In genomic region chr11:55184733-55185291, GRCm38 (mm10) we compare ENCODE assay signal across 8 mouse cellular contexts. TPM values are rescaled to one million over a fixed set of nuclear protein-coding genes. Genes with fewer than 3 reads are reported as not detected.
A peak's percentile ranks its signal among the peaks of the same experiment; 100 is the strongest.
DNase-seq lines count a peak whose midpoint lies in the region; ATAC-seq lines count a peak whose summit lies in the region.
"Had no signal": no experiment of that assay in that cellular context is flagged by ENCODE, and none has a peak within 500 bp of the region (broad histone marks: within the 10 kb centered on the region; RNA-seq: fewer than 3 reads in every experiment).

Slc36a2 (minus strand) TSS chr11:55185077.

- peak within 1 kb of the TSS; percentile 46 for H3K4me2 ChIP-seq in liver, embryonic 13.5 days
- no peak within 1 kb of the TSS for H3K4me2 ChIP-seq in hindbrain, embryonic 14.5 days (replicated peaks)
- no peak within 1 kb of the TSS for H3K4me2 ChIP-seq in midbrain, embryonic 11.5 days

- 38% methylated on average over 10 of the region's 10 CpGs for WGBS in liver, embryonic 13.5 days (ENCODE audit: insufficient replicate concordance)
- 28% methylated on average over 10 of the region's 10 CpGs for WGBS in hindbrain, embryonic 14.5 days
- WGBS in midbrain, embryonic 11.5 days, result 27% methylated on average over 10 of the region's 10 CpGs

- H3K9ac ChIP-seq in liver, embryonic 13.5 days, result 0 out of 2 replicates have a peak within 1 kb of the TSS, but pooled peaks have one; percentile 17
- no peak within 1 kb of the TSS for H3K9ac ChIP-seq in hindbrain, embryonic 14.5 days
- no peak within 1 kb of the TSS for H3K9ac ChIP-seq in midbrain, embryonic 11.5 days (ENCODE audit: low read length)

- H3K9me3 ChIP-seq in liver, embryonic 13.5 days (replicated peaks), result no peaks in the 10 kb centered on the region
- H3K9me3 ChIP-seq in hindbrain, embryonic 14.5 days (ENCODE audit: control insufficient read depth, low read length), result no peaks in the 10 kb centered on the region
- H3K9me3 ChIP-seq in midbrain, embryonic 11.5 days (ENCODE audit: control insufficient read depth, low read length), result no peaks in the 10 kb centered on the region

- DNase-seq in urinary bladder, postnatal 25 days (ENCODE audit: low spot score), result peak; percentile 21
- no peak for DNase-seq in urinary bladder, postnatal 4 days (ENCODE audit: low spot score in 2 of 2)
- DNase-seq in cerebellum, adult 9-10 months, result peak; percentile 89
- no peak for DNase-seq in liver, embryonic 13.5 days
- DNase-seq in hindbrain, embryonic 14.5 days (ENCODE audit: low spot score), result no peak
- no peak for DNase-seq in midbrain, embryonic 11.5 days (ENCODE audit: low spot score, missing footprints)
- DNase-seq in gastrocnemius, postnatal 25 days, result no peak
- DNase-seq: thymus, postnatal 4 days had no signal

- no peaks in the 10 kb centered on the region for H3K36me3 ChIP-seq in liver, embryonic 13.5 days
- no peaks in the 10 kb centered on the region for H3K36me3 ChIP-seq in hindbrain, embryonic 14.5 days (replicated peaks; ENCODE audit: control insufficient read depth, insufficient read depth)
- H3K36me3 ChIP-seq in midbrain, embryonic 11.5 days (ENCODE audit: control insufficient read depth, insufficient read depth, low read length), result no peaks in the 10 kb centered on the region

- H3K27ac ChIP-seq in liver, embryonic 13.5 days, result no peak within 1 kb of the TSS
- H3K27ac ChIP-seq in hindbrain, embryonic 14.5 days, result no peak within 1 kb of the TSS
- H3K27ac ChIP-seq in midbrain, embryonic 11.5 days (ENCODE audit: low read depth, low read length), result no peak within 1 kb of the TSS

- H3K4me1 ChIP-seq in liver, embryonic 13.5 days (replicated peaks), result peaks cover 12% of the 10 kb centered on the region
- no peaks in the 10 kb centered on the region for H3K4me1 ChIP-seq in hindbrain, embryonic 14.5 days (replicated peaks; ENCODE audit: control insufficient read depth, insufficient read depth, low read length)
- H3K4me1 ChIP-seq in midbrain, embryonic 11.5 days (ENCODE audit: control insufficient read depth, insufficient read depth, low read length), result no peaks in the 10 kb centered on the region

- peak within 1 kb of the TSS; percentile 38 for H3K4me3 ChIP-seq in liver, embryonic 13.5 days (replicated peaks)
- no peak within 1 kb of the TSS for H3K4me3 ChIP-seq in hindbrain, embryonic 14.5 days (replicated peaks; ENCODE audit: low read length)
- H3K4me3 ChIP-seq in midbrain, embryonic 11.5 days (ENCODE audit: low read depth, low read length), result no peak within 1 kb of the TSS

- ATAC-seq in liver, embryonic 13.5 days (ENCODE audit: low read depth), result peak; percentile 18; the same call in 1 of the 2 replicates
- ATAC-seq in hindbrain, embryonic 14.5 days (ENCODE audit: low FRiP score), result no peak
- ATAC-seq in midbrain, embryonic 11.5 days (ENCODE audit: low FRiP score), result no peak

- H3K27me3 ChIP-seq in liver, embryonic 13.5 days, result no peaks in the 10 kb centered on the region
- H3K27me3 ChIP-seq in hindbrain, embryonic 14.5 days (ENCODE audit: control insufficient read depth, insufficient read depth, low read length), result no peaks in the 10 kb centered on the region
- H3K27me3 ChIP-seq in midbrain, embryonic 11.5 days (ENCODE audit: control insufficient read depth, insufficient read depth, low read length), result no peaks in the 10 kb centered on the region

RNA-seq across cellular contexts. Expression of gene Slc36a2, which starts in this region (rescaled TPM):
- polyA plus RNA-seq in liver, embryonic 13.5 days (2015; fragmentation: Nextera tagmentation; extraction: Ambion mirVana), result 9.2 and 10.0 TPM in 2 replicates
- 0.70 and 0.99 TPM in 2 replicates for polyA plus RNA-seq in hindbrain, embryonic 14.5 days (2014; fragmentation: Nextera tagmentation; extraction: Ambion mirVana)
- not detected in 2 replicates for polyA plus RNA-seq in midbrain, embryonic 11.5 days (2014; fragmentation: Nextera tagmentation; extraction: Ambion mirVana)
- total RNA-seq in gastrocnemius, postnatal 25 days (2021), result 1 to 10 TPM in 1 of 2 experiments, under 1 TPM in 1; 0.41 to 4.8 TPM

Comparison
In these comparisons a context has a peak if more than half of its experiments do, and no peak if none do; other contexts are left out.
1. DNase-seq: peak in urinary bladder, postnatal 25 days (single experiment) and cerebellum, adult 9-10 months (single experiment); none in urinary bladder, postnatal 4 days (0 of 2), liver, embryonic 13.5 days (single experiment), hindbrain, embryonic 14.5 days (single experiment), midbrain, embryonic 11.5 days (single experiment) and gastrocnemius, postnatal 25 days (single experiment).